Mouse (Mus musculus): Measurements from ENCODE around the gene Fas.

Gene Fas

DNA sequence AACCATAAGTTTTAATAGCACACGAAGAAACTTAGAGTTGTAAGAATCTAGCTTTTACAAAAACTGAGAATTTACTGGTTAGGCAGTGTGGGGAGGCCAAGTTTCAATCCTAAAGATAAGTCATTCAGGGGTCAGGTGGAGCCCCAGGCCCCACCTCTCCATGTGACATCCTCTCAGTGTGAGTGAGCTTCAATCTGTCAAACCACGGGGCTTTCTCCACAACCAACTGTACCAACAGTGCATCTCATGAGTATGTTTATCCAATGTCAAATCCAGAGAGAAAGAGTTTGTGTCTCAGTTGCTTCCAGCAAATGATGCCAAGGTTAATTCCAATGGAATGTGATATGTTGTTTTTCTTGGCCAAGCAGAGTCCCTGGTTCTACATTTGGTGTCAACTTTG lies 5.6 kb upstream of the Fas start:
- no peak for DNase-seq

DNA sequence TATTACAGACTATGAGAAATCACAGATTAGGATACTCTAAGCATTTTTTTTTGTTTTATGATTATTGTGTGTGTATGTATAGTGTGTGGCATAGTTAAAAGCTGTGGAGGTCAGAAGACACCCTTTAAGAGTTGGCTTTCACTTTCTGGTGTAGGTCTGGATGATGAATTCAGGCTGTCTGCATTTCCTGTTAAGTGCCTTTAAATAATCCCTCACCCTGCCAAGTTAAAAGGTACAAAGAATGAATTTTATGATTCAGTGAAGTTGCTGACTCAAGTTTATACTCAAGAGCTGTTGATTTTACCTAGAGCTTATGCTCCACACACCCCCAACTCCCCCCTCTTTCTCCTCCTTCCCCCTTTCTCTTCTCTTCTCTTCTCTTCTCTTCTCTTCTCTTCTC lies 3.2 kb upstream of the Fas start:
- DNase-seq = no peak

DNA sequence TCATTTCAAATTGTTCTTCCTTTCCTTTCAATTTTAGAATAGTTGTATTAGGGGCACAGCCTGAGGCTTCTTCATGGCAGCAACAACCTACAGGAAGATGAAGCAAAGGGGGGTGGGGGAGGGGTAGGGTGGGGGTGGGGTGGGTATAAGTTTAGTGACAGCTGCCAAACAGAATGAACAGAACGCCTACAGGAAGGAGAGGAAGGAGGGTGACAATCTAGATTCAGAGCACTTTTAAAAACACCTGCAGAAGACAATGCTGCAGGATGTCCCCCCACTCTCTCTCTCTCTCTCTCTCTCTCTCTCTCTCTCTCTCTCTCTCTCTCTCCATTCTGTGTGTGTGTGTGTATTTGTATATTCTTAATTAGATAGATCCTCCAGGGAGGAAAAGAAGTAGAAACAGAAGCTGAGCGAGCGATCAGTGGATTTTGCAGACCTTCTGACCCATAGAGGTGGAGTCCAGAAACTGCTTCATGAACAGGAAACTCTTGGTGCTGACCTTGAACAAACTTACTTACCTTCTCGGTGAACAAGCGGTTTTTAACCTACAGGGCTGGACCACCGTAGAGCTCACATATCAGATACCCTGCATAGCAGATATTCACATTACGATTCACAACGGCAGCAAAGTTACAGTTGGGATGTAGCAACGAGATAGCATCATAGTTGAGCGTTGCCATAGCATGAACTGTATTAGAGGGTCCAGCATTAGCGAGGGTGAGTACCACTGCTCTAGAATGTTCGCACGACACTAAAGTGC lies 2.6 kb upstream of the Fas start:
- no peak for DNase-seq

DNA sequence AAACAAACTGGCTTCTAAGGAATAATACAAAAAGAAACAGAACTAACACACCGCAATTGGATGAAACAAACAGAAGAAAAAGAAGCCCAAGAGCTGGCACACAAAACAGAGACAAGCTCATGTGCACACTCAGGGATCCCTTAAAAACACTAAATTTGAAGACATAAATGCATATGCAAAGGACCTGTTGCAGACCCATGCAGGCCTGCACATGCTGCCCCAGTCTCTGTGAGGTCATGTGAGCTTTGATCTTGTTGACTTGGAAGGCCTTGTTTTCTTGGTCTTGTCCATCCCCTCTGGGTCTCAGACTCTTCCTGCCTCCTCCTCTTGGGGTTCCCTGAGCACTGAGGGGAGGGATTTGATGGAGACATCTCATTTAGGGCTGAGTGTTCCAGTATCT lies 1.8 kb upstream of the Fas start:
- no peak for DNase-seq

DNA sequence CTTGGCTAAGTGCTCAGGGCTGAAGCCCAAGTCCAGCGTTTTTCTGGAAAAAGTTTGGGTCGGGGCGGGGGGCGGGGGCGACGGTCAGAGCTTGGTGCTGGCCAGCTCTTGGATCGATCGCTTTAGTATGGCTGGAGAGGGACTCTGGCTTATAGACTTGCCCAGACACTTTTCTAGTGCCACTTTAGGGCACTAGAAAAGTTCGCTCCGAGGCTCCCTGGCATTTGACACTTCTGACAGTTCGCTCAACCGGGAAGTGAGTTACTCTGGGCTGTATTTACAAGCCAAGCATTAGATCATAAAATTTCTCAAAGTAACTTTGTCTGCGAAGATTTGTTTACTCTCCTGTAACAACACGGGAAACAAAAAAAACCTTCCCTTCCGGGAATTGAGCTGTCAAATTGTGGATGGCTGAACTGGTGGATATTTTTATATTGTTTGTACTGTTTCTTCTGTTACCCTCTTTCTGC lies 441 bp downstream of the Fas start:
- DNase-seq = peak; percentile 54

DNA sequence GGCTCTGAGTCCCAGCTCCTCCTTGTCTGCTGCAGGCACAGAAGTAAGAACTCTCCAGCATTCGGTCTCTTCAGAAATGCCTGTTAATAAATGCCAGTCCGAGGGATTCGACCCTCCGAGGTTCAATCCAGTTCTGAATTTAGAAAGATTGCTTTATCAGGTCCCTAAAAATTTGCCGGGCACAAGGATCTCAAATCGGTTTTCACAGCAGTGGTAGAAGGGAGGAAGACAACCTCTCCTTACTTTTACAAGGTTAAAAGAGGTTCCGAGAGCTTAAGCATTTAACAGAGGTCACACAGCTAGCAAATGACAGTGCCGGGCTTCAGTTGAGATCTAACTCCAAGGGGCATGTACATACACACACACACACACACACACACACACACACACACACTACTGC lies 913 bp downstream of the Fas start:
- DNase-seq = no peak

DNA sequence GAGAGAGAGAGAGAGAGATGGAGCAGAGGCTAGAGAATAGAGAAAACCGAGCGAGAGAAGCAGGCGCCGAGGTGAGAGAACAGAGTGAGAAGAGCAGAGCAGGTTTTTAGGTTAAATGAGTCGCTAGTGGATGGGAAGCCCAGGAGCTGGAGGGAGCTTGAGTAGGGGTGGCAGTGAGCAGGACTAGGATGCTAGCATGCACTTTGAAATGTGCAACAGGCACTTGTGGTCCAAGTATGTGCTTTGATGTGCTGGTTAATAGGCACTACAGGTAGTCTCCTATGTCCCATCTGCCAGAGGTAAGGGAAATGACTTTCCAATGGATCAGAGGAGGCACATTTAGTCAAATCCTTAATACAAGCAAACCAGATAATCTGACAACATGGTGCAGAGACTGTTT lies 1.5 kb downstream of the Fas start:
- DNase-seq = no peak

DNA sequence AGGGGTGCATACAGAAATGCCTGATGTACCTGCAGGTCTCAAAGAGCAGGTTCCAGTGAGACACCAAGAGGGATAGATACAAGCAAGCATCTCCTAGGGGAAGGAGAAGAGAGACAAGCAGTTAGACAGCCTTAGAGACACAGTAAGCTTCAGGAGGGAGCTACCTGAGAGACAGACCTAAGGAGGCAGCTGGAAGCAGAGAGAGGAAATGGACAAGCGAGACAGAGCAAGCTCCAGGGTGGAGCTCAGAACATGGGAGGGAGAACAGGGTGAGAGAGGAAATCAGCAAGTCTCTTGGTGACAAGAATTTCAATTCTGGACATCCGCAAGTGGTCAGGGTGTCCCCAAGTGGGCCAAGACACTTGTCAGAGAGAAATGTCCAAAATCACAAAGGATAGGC lies 2.2 kb downstream of the Fas start:
- no peak for DNase-seq

DNA sequence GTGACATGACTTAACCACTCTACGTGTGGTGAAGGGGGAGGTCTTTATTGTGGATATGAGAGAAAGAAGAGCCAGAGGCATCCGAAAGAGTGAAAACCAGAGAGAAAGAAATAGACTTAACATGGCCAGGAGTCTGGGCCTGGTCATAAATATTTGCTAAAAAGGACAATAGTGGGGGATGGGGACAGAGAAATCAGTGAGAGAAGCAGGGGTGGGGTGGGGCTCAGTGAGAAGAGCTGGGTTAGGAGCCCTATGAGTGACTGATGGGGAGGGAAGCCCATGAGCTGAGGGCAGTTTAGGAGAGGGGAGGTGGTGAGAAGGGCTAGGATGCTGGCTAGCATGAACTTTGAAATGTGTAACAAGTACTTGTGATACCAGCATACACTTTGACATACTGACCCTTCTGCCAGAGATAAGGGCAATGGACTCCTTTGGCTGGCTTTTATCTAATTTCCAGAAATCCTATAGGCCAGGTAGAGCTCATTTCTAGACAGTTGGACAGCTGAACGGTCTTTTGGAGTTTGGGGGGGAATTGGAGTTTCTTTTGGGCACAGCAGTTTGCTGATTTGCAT lies 3.0 kb downstream of the Fas start:
- DNase-seq = no peak

DNA sequence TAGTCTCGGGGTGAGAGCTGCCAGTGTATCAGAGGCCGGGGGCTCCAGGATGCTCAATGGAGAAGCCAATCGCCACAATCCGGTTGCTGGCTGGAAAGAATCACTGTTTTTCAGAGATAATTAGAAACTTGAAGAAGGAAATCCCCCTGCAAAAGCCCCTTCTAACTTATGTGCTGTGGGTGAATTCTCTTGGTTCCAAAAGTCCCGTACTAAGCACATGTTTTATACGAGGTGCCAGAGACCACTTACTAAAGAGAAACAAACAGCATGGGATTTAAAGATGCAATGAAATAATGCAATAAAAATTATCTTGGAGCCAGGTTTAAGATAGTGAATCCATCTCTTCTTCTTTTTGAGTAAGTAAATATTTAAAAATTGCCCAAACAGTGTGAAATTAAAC lies 5.0 kb downstream of the Fas start:
- no peak for DNase-seq

DNA sequence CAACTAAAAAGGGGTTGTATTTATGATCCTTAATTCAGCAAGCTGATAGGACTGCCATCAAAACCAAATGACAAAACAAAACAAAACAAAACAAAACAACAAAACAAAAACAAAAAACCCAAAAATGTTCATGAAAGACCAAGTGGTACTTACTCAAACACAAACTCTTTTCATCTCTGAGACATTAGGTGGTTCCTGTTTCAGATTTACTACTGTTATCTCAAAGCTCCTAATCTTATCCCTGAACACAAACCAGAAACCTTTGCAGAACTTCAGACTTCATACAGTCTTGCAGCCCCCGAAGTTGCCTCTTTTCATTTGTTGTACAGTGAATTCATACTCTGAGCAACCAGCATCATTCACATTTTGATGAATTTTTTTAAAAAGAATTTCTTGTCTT lies 8.1 kb downstream of the Fas start:
- DNase-seq = no peak

DNA sequence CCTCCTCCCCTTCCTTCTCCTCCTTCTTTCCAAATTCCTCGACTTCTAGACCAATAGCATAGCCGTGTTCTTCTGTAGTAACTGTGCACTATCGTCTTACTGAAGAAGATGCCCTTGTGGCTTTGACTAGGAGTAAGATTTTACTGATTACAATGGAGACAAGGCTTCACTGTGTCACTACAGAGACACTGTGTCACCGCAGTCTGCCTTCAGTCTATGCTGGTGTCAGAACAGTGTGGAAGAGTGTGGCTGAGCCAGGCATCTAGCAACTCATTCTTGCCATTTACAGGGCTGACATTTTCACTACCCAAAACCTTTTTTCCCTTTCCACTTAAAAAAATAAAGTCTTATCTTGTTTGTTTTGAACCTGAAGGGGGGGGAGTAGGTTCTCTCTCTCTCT lies 8.8 kb downstream of the Fas start:
- DNase-seq = no peak

DNA sequence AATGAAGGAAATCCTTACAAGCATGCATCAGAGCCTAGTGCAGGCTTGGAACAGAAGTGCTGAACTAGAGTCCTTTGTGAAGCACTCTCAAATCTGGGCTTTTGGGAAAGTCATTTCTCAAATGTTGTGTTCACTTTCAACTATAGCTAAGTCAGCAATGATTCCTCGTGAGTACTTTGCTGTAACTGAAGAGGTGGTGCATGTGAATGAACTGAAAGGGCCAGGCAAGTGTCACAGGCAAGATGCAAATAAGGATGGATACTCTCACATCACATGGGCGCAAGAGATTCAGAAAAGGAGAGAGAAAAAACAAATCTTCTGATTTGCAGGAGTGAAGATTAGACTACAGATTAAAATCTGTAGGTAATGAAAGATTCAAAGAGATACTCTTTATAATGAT lies 10.0 kb downstream of the Fas start:
- DNase-seq = no peak

DNA sequence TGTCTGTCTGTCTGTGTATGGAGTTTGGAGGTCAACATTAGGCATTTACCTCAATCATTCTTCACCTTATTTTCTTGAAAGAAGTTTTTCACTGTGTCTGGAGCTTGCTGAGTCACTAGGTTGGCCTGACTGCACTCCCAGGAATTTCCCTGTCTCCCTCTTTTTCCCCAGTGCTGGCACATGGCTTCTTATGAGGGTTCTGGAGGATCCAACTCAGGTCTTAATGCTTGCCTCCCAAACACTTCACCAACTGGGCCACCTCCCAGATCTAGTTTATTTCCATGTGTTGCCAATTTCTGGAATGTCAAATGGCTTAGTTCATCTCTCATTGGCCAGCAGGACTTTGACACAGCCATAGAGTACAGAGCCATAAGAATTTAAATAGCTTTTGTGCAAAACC lies 14.5 kb downstream of the Fas start:
- no peak for DNase-seq

DNA sequence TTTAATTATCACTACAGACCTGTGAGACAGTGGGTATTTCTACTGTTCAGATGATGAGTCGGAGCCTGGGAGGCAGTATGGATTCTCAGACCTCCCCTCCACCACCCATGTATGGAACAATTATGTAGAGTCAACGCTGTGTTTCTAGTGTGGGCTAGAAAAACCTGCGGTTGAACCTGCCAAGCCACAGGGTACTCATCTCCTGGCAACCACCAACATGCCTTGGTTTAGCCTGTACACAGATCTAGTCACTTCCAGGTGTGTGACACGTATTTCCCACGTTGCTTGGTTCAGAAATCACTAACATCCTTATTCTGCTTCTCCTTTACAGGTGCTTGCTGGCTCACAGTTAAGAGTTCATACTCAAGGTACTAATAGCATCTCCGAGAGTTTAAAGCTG lies 16.3 kb downstream of the Fas start:
- no peak for DNase-seq

DNA sequence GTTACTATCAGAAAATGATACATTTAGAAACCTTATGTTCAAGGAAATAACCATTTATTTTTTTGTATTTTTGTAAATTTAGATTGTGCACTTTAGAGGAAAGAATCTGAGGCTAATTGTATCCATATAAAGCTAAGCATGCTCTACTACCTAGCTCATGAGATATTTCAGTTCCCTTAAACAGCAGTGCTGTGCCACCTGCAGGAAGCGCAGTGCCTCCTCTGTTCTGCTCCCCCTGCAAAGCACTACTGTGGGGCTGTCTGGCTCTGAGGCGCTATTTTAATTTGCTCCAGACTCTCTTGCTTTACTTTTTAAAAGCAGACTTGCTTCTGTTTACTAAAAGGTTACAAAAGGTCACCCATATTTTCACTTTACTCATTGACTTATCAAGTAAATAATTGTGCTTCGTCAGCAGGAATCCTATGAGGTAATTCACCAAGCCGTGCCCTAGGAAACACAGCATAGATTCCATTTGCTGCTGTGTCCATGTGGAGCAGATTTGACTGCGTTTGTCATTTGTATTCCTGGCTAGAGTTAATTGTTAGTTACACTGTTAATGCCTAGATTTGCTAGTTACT lies 21.8 kb downstream of the Fas start:
- DNase-seq = no peak

DNA sequence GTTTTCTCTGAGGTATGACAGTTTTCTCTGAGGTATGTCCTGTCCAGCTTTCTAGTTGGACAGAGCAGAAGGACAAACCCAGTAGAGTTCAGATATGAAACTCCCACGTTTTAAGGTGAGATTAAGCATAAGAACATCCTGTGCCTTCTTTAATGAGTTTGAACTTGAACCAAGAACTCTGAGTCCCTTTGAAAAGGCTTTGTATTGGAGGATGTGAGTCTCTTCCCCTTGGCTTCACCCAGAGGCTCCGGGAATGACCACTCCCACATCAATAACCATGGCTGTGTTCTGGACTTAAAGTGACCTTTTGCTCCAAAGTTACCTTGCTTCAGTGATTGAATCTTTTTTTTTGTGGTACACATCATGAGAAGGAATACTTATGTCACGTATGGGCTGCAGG lies 37.6 kb downstream of the Fas start:
- DNase-seq = peak; percentile 17

DNA sequence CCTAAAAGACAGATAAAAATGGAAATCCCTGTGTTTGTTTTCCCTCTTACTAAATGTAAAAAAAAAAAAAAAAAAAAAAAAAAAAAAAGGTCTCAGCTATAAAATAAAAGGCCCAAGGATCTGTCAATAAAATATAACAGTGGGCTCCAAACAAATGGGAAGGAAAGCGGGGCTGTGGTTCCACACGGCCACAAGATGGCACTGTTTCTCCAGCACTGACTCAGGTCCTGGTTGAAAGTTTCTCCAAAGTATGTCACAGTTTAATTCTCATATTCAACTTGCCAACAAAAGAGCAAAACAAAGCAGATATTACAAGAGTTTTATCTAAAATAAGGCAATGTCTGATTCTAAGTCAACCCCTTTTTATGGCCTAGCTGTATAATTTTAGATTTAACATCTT lies 43.8 kb downstream of the Fas start:
- peak; percentile 78 for DNase-seq

DNA sequence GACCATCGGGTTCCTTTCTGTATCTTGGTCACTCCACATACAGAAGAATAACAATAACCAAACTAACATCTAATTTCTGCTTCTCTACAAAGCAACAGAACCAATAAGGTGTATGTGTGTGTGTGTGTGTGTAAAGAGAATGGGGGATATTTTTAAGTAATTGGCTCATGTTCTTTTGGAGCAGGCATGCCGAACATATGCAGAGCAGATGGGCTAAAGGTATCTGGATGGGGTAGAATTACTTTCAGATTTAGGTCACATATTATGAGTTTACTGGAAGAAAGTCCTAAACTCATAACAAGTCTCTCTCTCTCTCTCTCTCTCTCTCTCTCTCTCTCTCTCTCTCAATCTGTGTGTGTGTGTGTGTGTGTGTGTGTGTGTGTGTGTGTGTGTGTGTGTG lies 54.2 kb downstream of the Fas start:
- no peak for DNase-seq

DNA sequence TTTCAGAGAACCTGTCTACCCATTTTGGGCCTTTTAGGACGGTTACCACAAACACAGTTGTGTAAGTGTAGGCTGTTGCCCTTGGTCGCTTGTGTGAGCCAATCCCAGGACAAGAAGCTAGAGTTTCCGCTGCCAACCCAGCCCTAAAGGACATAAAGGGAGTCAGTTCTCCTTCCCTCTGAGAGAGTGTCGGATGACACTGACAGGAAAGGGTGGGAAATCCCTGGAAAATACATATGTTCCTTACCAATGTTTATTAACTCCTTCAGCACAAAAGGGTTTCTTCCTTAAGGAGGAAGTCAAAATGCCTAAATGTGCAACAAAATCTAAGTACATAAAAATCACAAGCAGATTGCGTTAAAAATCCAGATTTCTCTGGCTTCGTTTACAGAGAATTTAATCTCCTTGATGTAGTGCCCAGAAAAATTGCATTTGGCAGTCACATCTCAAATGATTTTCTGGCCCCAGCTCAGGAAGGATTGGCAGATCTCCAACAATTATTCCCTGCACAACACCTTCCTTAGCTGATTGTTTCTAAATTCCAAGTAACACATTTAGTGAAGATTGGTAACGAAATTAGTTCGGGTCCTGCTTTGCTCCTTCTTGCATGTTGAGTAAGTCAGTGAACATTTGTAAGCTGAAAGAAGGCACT lies 55.3 kb downstream of the Fas start:
- no peak for DNase-seq

DNA sequence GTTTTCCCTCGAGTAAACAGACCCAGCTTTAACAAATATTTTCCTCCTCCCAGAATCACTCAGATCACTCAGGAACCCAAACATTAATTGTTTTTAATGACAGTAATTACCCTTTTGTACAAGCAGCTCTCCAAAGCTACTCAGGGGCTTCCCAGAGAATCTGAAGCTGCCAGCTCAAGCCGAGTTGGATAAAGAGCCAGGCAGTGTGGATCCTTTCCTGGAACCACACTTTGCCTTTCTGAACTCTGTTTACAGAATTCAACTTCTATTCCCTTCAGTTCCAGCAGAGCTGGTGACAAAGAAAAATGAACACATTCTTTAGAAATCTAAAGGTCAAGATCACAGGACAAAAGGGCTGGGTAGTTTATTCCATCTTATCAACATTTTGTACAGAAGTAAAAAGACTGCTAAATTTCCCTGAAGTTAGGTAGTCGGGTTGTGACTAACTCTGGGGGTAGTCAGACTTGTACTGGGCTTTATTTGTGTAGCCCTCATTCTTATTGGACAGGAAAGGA lies 62.9 kb downstream of the Fas start:
- DNase-seq = peak; percentile 24

DNA sequence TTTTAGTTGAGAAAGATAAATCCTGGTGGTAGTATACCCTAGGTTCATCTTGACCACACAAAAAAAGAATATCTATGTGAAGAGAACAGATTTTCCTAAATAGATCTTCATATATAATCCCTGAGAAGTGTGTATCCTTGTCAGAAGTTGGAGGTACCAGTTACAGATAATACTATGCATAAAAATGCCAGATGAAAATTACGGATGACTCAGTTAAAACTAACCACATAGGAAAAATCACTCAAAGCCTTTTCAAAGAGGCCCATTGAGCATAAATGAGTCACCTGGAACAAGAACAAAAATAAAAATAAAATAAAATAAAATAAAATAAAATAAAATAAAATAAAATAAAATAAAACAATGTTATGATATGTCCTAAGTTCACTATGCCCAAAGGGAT lies 72.2 kb downstream of the Fas start:
- DNase-seq = no peak

DNA sequence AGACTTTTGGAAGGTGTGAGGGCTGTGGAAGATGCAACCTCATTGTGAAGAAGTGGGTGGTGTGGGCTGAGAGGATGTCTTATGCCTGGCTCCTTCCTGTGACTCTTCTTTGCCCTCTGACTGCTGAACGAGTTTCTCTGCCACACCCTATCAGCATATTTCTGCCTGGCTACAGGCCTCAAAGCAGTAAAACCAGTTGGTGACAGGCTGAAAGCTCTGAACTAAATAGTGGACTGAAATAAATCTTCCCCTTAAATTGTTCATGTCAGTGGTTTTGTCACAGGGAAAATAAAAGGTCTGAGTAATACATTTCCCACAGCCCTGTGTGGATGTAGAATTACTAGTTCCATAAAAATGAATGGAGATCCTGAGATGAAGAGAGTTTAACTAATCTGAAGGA lies 79.1 kb downstream of the Fas start:
- no peak for DNase-seq

DNA sequence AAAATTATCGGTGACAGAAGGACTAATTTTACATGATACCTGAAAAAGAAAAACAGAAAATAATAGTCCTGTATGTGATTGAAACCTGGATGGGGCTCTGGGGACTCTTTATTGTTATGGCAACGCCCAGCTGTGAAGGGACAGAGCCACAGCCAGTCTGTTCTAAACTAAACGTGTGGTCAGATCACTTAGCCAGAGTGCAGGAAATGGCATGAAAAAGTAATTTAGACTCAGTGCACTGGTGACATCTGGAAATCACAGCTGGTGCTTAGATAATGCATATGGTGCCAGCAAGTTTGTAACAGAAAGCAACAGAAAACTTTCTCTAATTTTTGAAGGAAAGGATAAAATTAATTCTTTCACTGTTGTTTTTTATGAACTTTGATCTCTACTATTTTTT lies 79.9 kb downstream of the Fas start:
- no peak for DNase-seq

All from kidney, adult 9 months (tissue).